Mouse (Mus musculus) T-cell, adult 66 days (primary cell): Measurements from ENCODE around the gene Cyren. TPM values are rescaled to one million over a fixed set of nuclear protein-coding genes. Genes with fewer than 3 reads are reported as not detected.

Experiments used
- total RNA-seq, 2 experiments: library from RNA; stranded (reverse); gene quantifications; 3 replicates in 1 of 2; 4 replicates in 1 of 2; pipeline ENCODE4 v1.2.4; 2023

Gene Cyren
- total RNA-seq: 1 to 10 TPM; 4.3 to 8.8 TPM

DNA sequence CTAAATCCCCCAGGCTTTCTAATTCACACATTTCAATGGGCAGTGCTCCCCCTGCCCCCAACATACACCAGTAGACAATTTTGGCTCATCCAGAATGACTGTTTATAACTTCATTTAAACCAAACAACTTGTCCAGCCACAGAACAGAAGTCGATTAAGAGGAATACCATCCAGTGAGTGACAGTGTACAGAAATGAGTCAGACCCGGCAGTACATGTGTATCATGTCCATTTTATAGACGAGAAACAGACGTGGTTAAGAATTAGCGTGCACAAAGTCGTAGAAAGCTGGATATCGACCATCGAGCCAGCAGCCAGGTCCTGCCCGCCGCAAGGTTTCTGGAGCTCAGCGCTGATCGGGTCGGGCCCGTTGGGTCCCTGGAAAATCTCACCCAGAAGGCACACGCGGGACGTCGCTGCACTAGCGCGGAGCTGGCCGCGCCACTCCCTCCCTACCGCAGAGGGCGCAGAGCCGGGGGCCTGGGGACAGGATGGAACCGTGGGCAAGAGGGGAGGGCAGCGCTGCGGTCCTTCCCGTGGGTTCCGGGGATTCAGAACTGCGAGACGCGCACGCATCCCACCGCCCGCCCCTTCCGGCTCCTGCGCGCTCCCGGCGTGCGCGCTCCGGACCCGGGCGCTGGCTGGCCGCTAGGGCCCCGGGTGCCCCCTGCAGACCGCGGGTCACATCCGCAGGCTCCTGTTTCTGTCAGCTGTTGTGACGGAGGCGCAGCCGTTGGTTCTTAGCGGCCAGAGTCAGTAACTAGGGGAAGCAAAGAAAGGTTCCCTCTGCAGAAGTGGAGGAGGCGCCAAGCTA is at the start of gene Cyren:
Cyren (minus strand) TSS at position 552 of the 813 bp plus-strand sequence.

DNA sequence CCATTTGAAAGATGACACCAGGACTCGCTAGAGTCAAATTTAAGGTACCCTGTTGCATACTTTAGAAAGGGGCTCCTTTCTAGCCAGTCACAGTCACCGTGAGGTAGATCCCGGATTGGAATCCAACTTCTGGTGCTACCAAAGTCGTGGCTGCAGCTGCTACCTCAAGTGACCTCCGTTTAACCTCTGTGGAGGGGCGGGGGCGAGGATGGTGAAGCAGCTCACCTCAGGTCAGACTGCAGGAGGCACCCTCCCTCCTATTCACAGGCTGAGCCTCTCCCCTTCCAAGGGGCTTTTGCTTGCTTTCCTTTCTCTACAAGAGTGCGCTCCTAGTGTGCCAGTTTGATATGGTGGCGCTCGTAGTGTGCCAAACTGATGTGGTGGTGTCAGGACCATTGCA is 42.1 kb upstream of the Cyren start, which contains the start of gene Stra8:
Stra8 (plus strand) TSS at position 208 of the 400 bp plus-strand sequence.

GRCm38 (mm10) chr6:34910371-34911219 is 32.7 kb upstream of the Cyren start, which contains the start of gene Wdr91:
TSS of gene Wdr91 (minus strand) at chr6:34910876.

DNA sequence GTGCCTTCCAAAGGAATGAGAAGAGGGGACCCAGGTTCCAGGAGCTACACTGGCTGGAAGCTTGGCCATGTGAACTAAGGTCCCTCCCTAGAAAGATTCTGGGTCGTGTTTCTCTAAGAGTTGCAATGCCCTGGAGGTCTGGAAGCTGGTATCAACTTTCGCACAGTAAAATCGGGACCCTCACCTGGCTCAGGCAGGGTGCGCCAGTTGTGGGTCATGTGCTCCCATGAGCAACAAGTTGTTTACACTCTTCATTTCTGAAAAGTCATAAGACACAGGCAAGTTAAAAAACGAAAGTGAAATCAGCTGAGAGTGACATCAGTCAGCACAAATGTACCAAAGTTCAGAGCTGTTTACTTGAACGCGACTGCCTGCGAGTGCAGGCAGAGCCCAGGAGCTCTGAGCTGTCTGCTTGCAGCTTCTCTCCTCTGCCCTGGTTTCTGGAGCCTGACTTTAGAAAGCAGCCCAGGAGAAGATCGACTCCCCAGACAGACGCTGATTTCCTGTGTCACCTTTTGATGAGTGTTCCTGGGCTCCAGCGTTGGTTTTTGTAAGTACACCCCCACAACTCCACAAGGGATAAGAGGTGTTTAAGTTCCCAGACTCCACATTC is 15.0 kb downstream of the Cyren start, which contains the start of gene Tmem140:
Tmem140 (plus strand) TSS at position 356 of the 613 bp plus-strand sequence.

Other genes with a start within 250 kb of the Cyren start
- 1 to 10 TPM; 2.6 to 2.9 TPM for gene Agbl3, start 97.6 kb downstream of the Cyren start, total RNA-seq
- gene Tmem140, start 14.9 kb downstream of the Cyren start, total RNA-seq: 1 to 10 TPM; 4.7 to 6.1 TPM
- gene Wdr91, start 32.8 kb upstream of the Cyren start, total RNA-seq: 10 to 100 TPM; 39.9 to 55.6 TPM
- not detected for gene Stra8, start 42.1 kb upstream of the Cyren start, total RNA-seq
- gene Slc23a4, start 110.3 kb upstream of the Cyren start, total RNA-seq: under 1 TPM; 0.27 to 0.67 TPM